Mouse (Mus musculus): ENCODE results near the gene Tnip1. TPM values are rescaled to one million over a fixed set of nuclear protein-coding genes. Genes with fewer than 3 reads are reported as not detected.

The Tnip1 gene
- polyA plus RNA-seq, 1 experiment from 2014 or later, result 13.6 TPM

DNA sequence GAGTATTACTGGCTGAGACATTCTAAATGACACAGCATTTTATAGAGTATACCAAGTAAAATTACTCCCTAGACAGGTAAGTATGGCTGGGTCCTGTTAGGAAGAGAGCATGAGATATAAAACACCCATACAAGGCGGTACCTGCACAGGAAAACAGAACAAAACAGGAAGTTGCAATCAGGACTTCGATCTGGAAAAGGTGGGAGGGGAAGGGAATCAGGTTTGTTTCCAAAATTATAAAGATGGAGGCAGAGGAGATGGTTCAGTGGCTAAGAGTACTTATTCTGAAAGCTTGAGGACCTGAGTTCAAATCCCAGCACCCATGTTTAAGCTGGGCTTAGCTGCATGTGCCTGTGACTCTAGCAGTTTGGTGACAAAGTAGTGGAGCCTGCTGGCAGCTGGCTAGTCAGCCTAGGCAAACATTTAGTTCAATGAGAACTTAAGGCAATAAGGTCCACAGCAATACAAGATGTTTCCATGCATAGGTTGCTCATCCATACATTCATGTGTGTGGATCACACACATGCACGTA lies 94.7 kb downstream of the Tnip1 start:
- H3K4me2 ChIP-seq (replicated peaks), result peak overlapping the region; percentile 62
- no peaks in the 10 kb centered on the region for H3K27me3 ChIP-seq
- H3K36me3 ChIP-seq, result peaks cover 31% of the 10 kb centered on the region
- H3K9ac ChIP-seq (replicated peaks), result no peak overlapping the region
- H3K4me3 ChIP-seq, result peak overlapping the region; percentile 95
- H3K9me3 ChIP-seq, result no peaks in the 10 kb centered on the region
- no peak overlapping the region for H3K27ac ChIP-seq (replicated peaks)
- ATAC-seq (ENCODE audit: low FRiP score, low read depth), result no peak
- peaks cover 29% of the 10 kb centered on the region for H3K4me1 ChIP-seq
- 92% methylated on average over 3 of the region's 3 CpGs for WGBS

GRCm38 (mm10) chr11:54867049-54867385 lies 95.7 kb downstream of the Tnip1 start:
- H3K4me1 ChIP-seq, result peaks cover 29% of the 10 kb centered on the region
- no peaks in the 10 kb centered on the region for H3K9me3 ChIP-seq
- peak overlapping the region; percentile 97 for H3K9ac ChIP-seq (replicated peaks)
- H3K27ac ChIP-seq (replicated peaks), result peak overlapping the region; percentile 90
- peak overlapping the region; percentile 62 for H3K4me2 ChIP-seq (replicated peaks)
- H3K27me3 ChIP-seq, result no peaks in the 10 kb centered on the region
- peaks cover 22% of the 10 kb centered on the region for H3K36me3 ChIP-seq
- H3K4me3 ChIP-seq, result peak overlapping the region; percentile 95
- ATAC-seq (ENCODE audit: low FRiP score, low read depth), result peak; percentile 34; the same call in 1 of the 2 replicates
- WGBS, result 4% methylated on average over 5 of the region's 5 CpGs

DNA sequence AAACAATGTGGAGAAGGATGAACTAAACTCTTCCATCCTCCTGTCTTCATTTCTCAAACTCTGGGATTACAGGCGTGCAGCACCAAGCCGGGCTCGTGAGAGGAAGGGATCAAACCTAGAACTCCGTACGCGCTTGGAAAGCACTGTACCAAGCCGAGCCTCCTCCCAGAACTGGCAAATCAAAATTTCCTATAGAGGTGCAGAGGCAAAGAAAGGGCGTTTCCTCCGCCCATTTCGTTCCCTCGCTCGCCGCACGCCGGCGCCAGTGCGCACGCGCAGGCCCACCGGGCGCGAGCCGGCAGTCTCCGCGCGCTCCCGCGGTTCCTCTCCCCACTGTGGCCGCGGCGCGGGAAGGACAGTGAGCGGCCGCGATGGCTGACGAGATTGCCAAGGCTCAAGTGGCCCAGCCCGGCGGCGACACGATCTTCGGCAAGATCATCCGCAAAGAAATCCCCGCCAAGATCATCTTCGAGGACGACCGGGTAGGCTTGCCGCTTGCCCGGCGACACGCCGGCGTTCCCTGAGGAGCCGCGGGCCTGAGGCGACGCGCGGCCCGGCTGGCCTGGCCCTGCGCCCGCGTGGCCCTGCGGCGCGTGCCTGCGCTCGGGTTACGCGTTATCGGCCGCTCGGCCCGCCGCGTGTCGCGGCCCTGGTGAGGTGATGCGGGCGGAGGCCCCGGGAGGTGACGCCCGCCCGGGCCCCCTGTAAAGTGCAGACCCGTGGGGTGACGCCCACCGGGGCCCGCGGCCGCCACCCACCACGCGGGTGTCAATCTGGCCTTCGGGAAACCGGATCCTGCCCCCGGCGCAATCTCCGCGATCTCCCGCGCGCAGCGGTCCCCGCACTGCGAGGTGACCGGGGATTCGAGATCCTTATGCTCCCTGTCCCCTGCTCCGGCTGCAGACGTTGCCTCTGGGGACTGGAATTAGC lies 96.3 kb downstream of the Tnip1 start, which contains the start of gene Hint1:
Gene Hint1, plus strand, starts transcription at position 265 of the 930 bp plus-strand sequence.
- H3K4me1 ChIP-seq, result peaks cover 29% of the 10 kb centered on the region
- peak; percentile 77 for ATAC-seq (ENCODE audit: low FRiP score, low read depth)
- WGBS, result under 1% methylated on average over 101 of the region's 107 CpGs
- H3K27me3 ChIP-seq, result no peaks in the 10 kb centered on the region
- peaks cover 15% of the 10 kb centered on the region for H3K36me3 ChIP-seq
- peak within 1 kb of the TSS; percentile 97 for H3K9ac ChIP-seq (replicated peaks)
- H3K27ac ChIP-seq (replicated peaks), result peak within 1 kb of the TSS; percentile 90
- peak within 1 kb of the TSS; percentile 95 for H3K4me3 ChIP-seq
- no peaks in the 10 kb centered on the region for H3K9me3 ChIP-seq
- peak within 1 kb of the TSS; percentile 62 for H3K4me2 ChIP-seq (replicated peaks)

- WGBS, result 81% methylated on average over 6 of the region's 6 CpGs
- no peaks in the 10 kb centered on the region for H3K9me3 ChIP-seq
- peaks cover 7% of the 10 kb centered on the region for H3K36me3 ChIP-seq
- H3K4me3 ChIP-seq, result peak overlapping the region; percentile 95
- peak overlapping the region; percentile 62 for H3K4me2 ChIP-seq (replicated peaks)
- H3K27ac ChIP-seq (replicated peaks), result peak overlapping the region; percentile 90
- no peak for ATAC-seq (ENCODE audit: low FRiP score, low read depth)
- H3K4me1 ChIP-seq, result peaks cover 34% of the 10 kb centered on the region
- H3K9ac ChIP-seq (replicated peaks), result peak overlapping the region; percentile 97
- H3K27me3 ChIP-seq, result no peaks in the 10 kb centered on the region
These were observed 97.2 kb downstream of the Tnip1 start for GRCm38 (mm10) chr11:54865330-54866085.

DNA sequence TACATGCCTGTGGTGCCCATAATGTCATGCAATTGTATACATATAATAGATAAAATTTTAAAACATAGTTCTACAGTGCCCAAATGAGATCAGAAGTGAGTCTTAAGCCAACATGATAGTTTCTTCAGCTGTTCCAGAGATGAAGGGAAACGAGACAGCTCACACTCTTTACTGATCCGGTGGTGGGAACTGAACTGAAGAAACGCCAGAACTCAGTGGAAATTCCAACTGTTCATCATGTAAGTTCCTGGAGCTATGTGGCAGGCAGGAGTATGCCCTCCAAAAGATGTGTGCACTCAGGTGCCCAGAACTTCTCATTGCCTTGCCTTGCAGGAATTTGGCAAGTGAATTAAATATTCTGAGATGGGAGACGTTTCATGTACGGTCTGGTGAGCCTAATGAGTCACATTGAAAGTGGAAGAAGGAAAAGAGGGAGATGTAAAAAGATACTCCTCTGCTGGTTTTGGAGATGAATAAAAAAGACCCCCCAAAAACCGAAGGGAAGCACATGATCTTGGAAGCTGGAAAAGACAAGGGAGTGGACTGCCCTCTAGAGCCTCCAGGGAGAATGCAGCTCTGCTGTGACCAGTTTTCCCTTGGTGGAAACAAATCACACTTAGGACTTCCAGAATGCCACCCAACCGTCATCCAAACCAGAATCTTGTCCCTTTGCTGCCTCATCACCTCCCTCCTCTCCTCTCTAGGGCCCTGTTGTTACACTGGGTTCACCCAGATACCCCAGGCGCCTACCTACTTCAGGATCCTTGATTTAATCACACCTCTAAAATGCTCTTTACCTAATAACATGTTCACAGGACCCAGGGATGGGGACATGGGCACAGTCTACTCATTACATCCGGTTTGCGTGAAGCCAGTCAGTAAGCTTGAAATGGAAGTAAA lies 99.8 kb downstream of the Tnip1 start:
- no peak for ATAC-seq (ENCODE audit: low FRiP score, low read depth)
- no peaks in the 10 kb centered on the region for H3K27me3 ChIP-seq

GRCm38 (mm10) chr11:54861471-54862420 lies 101.0 kb downstream of the Tnip1 start:
- Histone ChIP-seq H3K27ac (replicated peaks) (no peak overlapping the region), H3K4me3 (no peak overlapping the region)

More for the DNA sequence above, 99.8 kb downstream of the Tnip1 start:
- no peak overlapping the region for H3K9ac ChIP-seq (replicated peaks)
- no peaks in the 10 kb centered on the region for H3K9me3 ChIP-seq
- H3K4me3 ChIP-seq, result no peak overlapping the region
- no peaks in the 10 kb centered on the region for H3K36me3 ChIP-seq
- WGBS, result 44% methylated on average over 10 of the region's 10 CpGs
- peaks cover 22% of the 10 kb centered on the region for H3K4me1 ChIP-seq
- H3K27ac ChIP-seq (replicated peaks), result no peak overlapping the region
- H3K4me2 ChIP-seq (replicated peaks), result no peak overlapping the region

More at GRCm38 (mm10) chr11:54861471-54862420, 101.0 kb downstream of the Tnip1 start:
- H3K4me1 ChIP-seq, result peaks cover 18% of the 10 kb centered on the region
- no peak overlapping the region for H3K9ac ChIP-seq (replicated peaks)
- no peaks in the 10 kb centered on the region for H3K27me3 ChIP-seq
- WGBS, result 91% methylated on average over 5 of the region's 5 CpGs
- no peaks in the 10 kb centered on the region for H3K36me3 ChIP-seq
- H3K4me2 ChIP-seq (replicated peaks), result peak overlapping the region; percentile 88; the same call in 1 of the 2 replicates
- no peak for ATAC-seq (ENCODE audit: low FRiP score, low read depth)
- no peaks in the 10 kb centered on the region for H3K9me3 ChIP-seq

Other genes with a start within 250 kb of the Tnip1 start
- gene Cdc42se2, start 175.2 kb downstream of the Tnip1 start, polyA plus RNA-seq (2016; fragmentation: Nextera tagmentation; extraction: Ambion mirVana), result 251 and 254 TPM in 2 replicates
- gene Lyrm7, start 102.0 kb downstream of the Tnip1 start, polyA plus RNA-seq (2016; fragmentation: Nextera tagmentation; extraction: Ambion mirVana), result 8.9 TPM in 2 replicates
- gene Hint1, start 96.5 kb downstream of the Tnip1 start, polyA plus RNA-seq (2016; fragmentation: Nextera tagmentation; extraction: Ambion mirVana), result 664 and 700 TPM in 2 replicates
- gene Gpx3, start 60.5 kb downstream of the Tnip1 start, polyA plus RNA-seq (2016; fragmentation: Nextera tagmentation; extraction: Ambion mirVana), result 36.1 and 39.7 TPM in 2 replicates
- gene Anxa6, start 70.5 kb upstream of the Tnip1 start, polyA plus RNA-seq (2016; fragmentation: Nextera tagmentation; extraction: Ambion mirVana), result 65.1 and 82.3 TPM in 2 replicates
- 0.25 TPM in 1 of 2 replicates, not detected in the other for gene Ccdc69, start 115.2 kb upstream of the Tnip1 start, polyA plus RNA-seq (2016; fragmentation: Nextera tagmentation; extraction: Ambion mirVana)
- gene Gm2a, start 135.2 kb upstream of the Tnip1 start, polyA plus RNA-seq (2016; fragmentation: Nextera tagmentation; extraction: Ambion mirVana), result 12.8 and 14.0 TPM in 2 replicates
- gene Slc36a3, start 188.8 kb upstream of the Tnip1 start, polyA plus RNA-seq (2016; fragmentation: Nextera tagmentation; extraction: Ambion mirVana), result not detected in 2 replicates
- gene Slc36a2, start 222.2 kb upstream of the Tnip1 start, polyA plus RNA-seq (2016; fragmentation: Nextera tagmentation; extraction: Ambion mirVana), result not detected in 2 replicates
- gene Slc36a1, start 241.4 kb upstream of the Tnip1 start, polyA plus RNA-seq (2016; fragmentation: Nextera tagmentation; extraction: Ambion mirVana), result 1.5 and 1.9 TPM in 2 replicates

Measured in midbrain, embryonic 12.5 days (tissue).